Mouse (Mus musculus) large intestine, adult 2 months (tissue): Measurements from ENCODE around the gene Calm3. TPM values are rescaled to one million over a fixed set of nuclear protein-coding genes. Genes with fewer than 3 reads are reported as not detected.

ENCODE experiments used
- DNase-seq: peaks from one replicate; pipeline ENCODE4 v3.0.0-alpha.2; 2012; ENCODE audit warnings: low read depth, low spot score
- WGBS: fragments of 180-500 bp; shearing (Covaris S2); methylation state at CpG from one replicate; pipeline ENCODE4 v1.1.7; 2018; 5-methylcytosine and 5-hydroxymethylcytosine counted together
- polyA plus RNA-seq: library from polyadenylated mRNA; depleted of rRNA; stranded (reverse); fragments of >200 nt; gene quantifications from 2 replicates; pipeline ENCODE4 v1.2.3, GENCODE M21; 2012

Calm3 gene
- polyA plus RNA-seq, 1 experiment = 442 TPM

DNA sequence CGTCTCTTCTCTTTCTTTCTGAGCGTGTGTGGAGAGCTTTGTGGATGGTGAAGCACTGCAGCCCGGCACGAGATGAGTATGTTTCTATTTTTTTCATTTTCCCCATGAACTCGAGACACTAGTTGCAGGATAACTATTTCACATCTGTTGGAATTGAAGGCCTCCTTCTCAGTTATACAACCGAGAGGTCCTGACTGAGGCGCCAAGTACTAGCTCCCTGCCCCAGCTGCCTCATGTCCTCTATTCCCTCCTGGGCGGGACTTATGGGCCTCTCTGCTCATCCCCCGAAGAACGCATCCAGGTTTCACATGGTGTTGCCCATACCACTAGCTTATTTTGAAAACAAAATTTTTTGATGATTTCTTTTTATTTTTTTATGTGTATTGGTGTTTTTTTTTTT is 28.4 kb downstream of the Calm3 start:
- DNase-seq = no peak
- WGBS = 28% methylated on average over 10 of the region's 10 CpGs

- DNase-seq = no peak
- WGBS = under 1% methylated on average over 24 of the region's 24 CpGs
Observed at GRCm38 (mm10) chr7:16895000-16895399, 28.9 kb downstream of the Calm3 start.

DNA sequence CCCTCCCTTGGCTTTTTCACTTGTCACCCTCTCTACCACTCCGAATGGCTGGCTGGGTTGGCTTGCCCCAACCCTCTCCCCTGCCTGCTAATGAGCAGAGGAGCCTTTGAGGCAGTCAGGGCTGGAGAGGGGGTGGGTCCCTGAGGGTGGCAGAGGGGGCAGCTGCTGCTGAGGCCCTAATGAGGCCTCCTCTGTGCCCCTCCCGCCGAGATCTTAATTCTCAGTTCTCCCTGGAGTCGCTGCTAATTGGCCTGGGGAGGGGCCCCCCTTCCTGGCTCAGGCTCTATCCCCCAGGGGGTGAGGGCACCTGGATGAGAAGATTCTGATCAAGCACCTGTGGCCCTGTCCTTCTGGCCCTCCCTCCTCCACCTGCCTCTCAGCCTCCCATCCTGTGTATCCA is 29.6 kb downstream of the Calm3 start:
- DNase-seq = no peak
- WGBS = 23% methylated on average over 4 of the region's 4 CpGs

- 26% methylated on average over 6 of the region's 6 CpGs for WGBS
Observed at GRCm38 (mm10) chr7:16893612-16894011, 30.3 kb downstream of the Calm3 start.

GRCm38 (mm10) chr7:16892352-16892730 is 31.6 kb downstream of the Calm3 start:
- no peak for DNase-seq
- 40% methylated on average over 9 of the region's 9 CpGs for WGBS

More at GRCm38 (mm10) chr7:16893612-16894011, 30.3 kb downstream of the Calm3 start:
- DNase-seq = no peak

GRCm38 (mm10) chr7:16891641-16892351 is 32.1 kb downstream of the Calm3 start, which contains the start of gene Gng8:
Gene Gng8 (plus strand): TSS chr7:16891786.
- under 1% methylated on average over 30 of the region's 30 CpGs for WGBS
- DNase-seq = no peak

- no peak for DNase-seq
- 3% methylated on average over 23 of the region's 23 CpGs for WGBS
Observed at GRCm38 (mm10) chr7:16890944-16891343, 33.0 kb downstream of the Calm3 start.

GRCm38 (mm10) chr7:16890536-16890935 is 33.4 kb downstream of the Calm3 start:
- no peak for DNase-seq
- WGBS = 50% methylated on average over 6 of the region's 6 CpGs

- WGBS = 69% methylated on average over 59 of the region's 59 CpGs
- DNase-seq = no peak
Observed at GRCm38 (mm10) chr7:16885905-16886304, 38.0 kb downstream of the Calm3 start.

DNA sequence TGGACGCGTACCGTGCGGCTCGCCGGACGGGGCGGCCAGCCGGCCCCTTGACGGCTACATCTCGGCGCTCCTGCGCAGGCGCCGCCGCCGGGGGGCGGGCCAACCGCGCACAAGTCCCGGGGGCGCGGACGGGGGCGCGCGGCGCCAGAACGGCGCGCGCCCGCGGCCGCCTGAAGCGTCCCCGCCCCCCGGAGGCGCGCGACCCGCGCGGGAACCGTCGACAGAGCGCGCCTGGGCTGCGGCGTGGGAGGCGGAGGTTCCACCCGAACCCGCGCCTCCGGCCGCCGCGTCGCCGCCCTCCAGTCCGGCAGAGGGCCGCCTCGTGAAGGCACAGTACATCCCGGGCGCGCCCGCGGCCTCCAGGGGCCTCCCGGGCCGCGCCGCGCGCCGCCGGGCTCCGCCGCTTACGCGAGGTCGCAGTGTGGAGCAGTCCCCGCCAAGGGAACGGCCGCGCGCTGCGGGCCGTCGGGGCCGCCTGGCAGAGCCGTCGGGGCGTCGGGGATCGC is 38.6 kb downstream of the Calm3 start:
- DNase-seq = no peak
- 40% methylated on average over 95 of the region's 95 CpGs for WGBS

GRCm38 (mm10) chr7:16884334-16884733 is 39.6 kb downstream of the Calm3 start:
- DNase-seq = no peak
- 72% methylated on average over 4 of the region's 4 CpGs for WGBS

DNA sequence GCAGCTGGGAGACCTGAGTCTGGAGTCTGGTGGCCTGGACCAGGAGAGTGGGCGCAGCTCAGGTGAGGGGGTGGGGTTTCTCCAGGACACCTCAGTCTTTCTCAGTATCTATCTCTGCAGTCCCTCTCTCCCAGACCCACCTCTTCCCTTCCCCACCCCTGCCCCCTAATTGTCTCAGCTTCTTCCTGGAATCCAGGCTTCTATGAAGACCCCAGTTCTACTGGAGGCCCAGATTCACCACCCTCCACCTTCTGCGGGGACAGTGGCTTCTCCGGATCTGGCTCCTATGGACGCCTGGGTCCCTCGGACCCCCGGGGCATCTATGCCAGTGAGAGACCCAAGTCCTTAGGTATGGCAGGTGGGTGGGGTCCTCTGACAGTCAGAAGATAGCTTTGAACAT is 40.8 kb downstream of the Calm3 start:
- no peak for DNase-seq
- WGBS = 76% methylated on average over 6 of the region's 6 CpGs

DNA sequence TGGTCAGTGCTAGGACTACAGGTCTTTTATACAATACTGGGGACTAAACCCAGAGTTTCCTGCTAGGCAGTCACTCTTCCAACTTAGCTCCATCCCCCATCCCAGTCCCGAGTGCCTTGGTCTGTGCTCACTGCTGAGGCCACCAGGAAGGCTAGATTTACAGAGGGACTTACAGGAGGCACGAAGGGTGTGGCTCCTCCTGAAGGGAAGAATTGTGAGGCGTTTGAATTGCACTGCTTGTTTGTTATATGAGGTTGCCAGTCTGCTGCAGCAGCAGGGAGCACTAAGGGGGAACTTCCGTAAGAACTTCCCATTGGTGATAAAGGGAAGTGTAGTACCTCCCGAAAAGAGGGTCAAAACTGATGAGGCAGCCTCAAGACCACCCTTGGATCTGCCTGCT is 43.3 kb downstream of the Calm3 start:
- 11% methylated on average over 5 of the region's 5 CpGs for WGBS
- DNase-seq = no peak

DNA sequence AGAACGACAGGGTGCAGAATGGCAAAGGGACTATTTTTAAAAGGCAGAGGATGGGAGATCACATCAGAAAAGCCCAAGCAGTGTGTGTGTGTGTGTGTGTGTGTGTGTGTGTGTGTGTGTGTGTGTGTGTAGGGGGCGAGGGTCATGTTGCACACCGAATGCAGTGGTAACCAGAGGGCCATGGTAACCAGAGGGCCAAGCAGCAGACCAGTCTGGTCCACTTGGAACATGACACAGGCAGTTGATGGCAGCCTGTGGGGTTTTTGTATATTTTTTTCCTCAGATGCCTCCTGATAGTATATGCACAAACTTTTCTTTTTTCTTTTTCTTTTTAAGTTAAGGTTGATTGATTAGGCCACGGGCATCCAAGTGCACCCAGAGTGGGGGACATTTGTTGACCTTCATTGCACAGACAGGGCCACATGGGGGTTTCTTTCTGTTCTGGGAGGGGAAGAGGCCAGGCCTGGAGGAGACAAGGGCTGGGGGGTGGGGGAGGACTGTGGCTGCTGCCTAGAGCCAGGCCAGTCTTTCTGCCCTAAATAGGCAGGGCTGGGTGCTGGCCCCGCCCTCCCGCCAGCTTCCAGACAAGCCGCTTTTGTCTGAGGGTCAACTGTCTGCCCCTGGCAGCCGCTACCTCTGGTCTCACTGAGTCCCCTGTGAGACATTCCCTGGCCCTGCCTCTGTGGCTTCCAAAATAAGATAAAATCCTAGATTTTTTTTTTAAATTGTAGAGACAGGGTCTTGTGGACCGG is 43.9 kb downstream of the Calm3 start:
- WGBS = 43% methylated on average over 9 of the region's 9 CpGs
- no peak for DNase-seq

DNA sequence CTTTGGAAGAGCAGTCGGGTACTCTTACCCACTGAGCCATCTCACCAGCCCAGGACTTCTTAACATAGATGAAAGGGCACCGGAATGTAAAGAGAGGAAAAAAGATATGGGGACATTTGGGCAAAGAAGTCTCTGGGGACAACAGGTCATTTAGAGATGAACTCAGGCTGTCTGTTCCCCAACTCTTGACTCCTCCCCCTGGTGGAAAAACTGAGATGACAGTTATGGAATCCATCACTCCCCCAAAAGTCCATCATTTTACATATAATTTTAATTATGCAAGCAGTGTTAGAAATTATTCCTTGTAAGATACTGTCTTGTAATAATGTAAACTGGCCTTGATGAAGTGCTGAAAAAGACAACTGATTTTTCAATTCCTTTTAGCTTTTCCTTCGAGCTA is 46.2 kb downstream of the Calm3 start:
- no peak for DNase-seq
- WGBS = 83% methylated on average over 3 of the region's 3 CpGs

DNA sequence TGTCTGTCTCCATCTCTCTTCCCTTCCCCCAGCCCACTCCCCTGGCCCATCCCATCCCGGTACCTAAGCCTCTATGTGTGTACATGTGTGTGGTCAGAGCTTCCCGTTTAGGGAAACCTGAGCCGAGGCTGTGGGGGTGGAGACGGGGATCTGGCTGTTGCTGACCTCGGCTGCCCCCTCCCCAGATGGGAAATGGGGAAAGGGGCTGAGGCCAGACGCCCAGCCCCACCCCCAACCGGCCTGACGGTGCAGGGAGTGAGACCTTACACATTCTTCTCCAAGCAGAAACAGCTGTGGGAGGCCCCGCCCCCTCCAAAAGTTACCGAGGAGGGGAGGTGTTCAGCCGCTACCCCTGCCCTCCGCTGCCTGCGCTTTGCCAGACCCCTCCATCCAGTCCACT is 47.3 kb downstream of the Calm3 start:
- 43% methylated on average over 13 of the region's 13 CpGs for WGBS

GRCm38 (mm10) chr7:16876006-16876405 is 47.9 kb downstream of the Calm3 start:
- DNase-seq = no peak
- 32% methylated on average over 11 of the region's 11 CpGs for WGBS

More for the DNA sequence above, 47.3 kb downstream of the Calm3 start:
- DNase-seq = no peak

- no peak for DNase-seq
Observed at GRCm38 (mm10) chr7:16875326-16875725, 48.6 kb downstream of the Calm3 start.

DNA sequence AGATGAGACGGTGACA is 48.8 kb downstream of the Calm3 start, which contains the start of gene Dact3:
TSS of gene Dact3 (plus strand) at position 8 of the 16 bp plus-strand sequence.
- WGBS = 0% methylated on average over 1 of the region's 1 CpGs
- DNase-seq = no peak

More at GRCm38 (mm10) chr7:16875326-16875725, 48.6 kb downstream of the Calm3 start:
- 2% methylated on average over 42 of the region's 42 CpGs for WGBS

DNA sequence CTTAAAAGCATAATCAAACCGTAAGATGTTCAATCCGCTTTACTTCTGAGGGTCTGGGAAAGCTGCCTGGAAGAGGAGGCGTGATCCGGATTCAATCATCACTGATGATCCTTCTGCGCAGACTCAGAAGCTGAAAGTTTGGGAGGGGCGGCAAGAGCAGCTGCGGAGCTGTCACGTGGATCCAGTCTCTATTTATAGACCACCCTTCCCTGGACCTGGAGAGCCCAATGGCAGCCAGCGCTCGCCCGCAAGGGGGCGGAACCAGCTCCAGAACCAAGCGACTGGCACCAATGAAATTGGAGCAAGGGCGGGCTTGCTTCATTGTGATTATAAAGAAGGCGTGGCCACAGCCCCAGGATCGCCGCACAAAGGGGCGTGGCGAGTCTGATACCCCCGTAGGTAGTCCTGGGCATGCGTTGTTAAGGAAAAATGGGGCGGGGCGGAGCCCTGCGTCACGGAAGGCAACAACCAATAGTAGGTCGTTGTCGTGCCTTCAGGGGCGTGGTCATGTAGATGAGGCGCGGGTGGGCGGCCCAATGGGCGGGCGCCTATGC is 49.1 kb downstream of the Calm3 start:
- under 1% methylated on average over 33 of the region's 33 CpGs for WGBS
- DNase-seq = peak; percentile 97

DNA sequence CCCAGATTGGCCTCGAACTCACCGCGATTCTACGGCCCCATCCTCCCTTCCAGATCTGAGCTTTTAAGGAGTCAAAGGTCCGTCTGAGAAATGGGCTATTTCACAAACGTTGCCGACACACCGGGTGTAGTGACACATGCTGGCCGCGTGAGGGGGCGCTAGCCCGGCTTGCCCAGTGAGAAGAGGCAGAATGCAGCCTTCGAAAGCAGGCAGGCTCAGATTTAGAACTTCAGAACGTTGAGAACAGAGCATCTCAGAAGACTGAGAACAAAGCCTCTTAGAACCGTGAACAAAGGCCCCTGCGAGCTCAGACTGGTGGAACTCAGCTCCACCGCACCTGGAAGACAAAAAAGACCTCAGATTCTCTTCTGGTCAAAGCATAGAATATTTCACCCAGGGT is 49.7 kb downstream of the Calm3 start:
- WGBS = 1% methylated on average over 17 of the region's 17 CpGs
- no peak for DNase-seq
